Mouse (Mus musculus) CH12.LX (cell line): ENCODE results near the gene Crnkl1.

ENCODE experiments used
- CHD2 ChIP-seq: IDR thresholded peaks from 2 replicates; pipeline ENCODE4 v1.6.1; 2011; ENCODE audit warnings: low read length, improper control_type of control experiment
- CTCF ChIP-seq, 2 experiments: IDR thresholded peaks in 1 of 2; conservative IDR thresholded peaks in 1 of 2; 2 replicates each; pipeline ENCODE4 v1.5.1; 2011 to 2012; ENCODE audit warnings: low read depth in 2 of 2, low read length in 2 of 2, improper control_type of control experiment in 1 of 2, inconsistent platforms in 1 of 2, mild to moderate bottlenecking in 1 of 2, moderate library complexity in 1 of 2
- EP300 ChIP-seq: IDR thresholded peaks from 2 replicates; pipeline ENCODE4 v1.6.1; 2011; ENCODE audit warnings: low read length, improper control_type of control experiment
- HCFC1 ChIP-seq: IDR thresholded peaks from 2 replicates; pipeline ENCODE4 v1.6.1; 2012; ENCODE audit warnings: low read depth, mild to moderate bottlenecking, inconsistent platforms, low read length, improper control_type of control experiment
- MAX ChIP-seq: IDR thresholded peaks from 2 replicates; pipeline ENCODE4 v1.6.1; 2011; ENCODE audit warnings: low read length, improper control_type of control experiment
- MYC ChIP-seq: IDR thresholded peaks from 2 replicates; pipeline ENCODE4 v1.6.1; 2011; ENCODE audit warnings: low read depth, mild to moderate bottlenecking, improper control_type of control experiment, low read length
- POLR2A ChIP-seq: IDR thresholded peaks from 2 replicates; pipeline ENCODE4 v1.6.1; 2011; ENCODE audit warnings: low read depth, mild to moderate bottlenecking, improper control_type of control experiment, low read length
- ZNF384 ChIP-seq: IDR thresholded peaks from 2 replicates; pipeline ENCODE4 v1.6.1; 2012; ENCODE audit warnings: low read depth, low read length, improper control_type of control experiment, inconsistent platforms

DNA sequence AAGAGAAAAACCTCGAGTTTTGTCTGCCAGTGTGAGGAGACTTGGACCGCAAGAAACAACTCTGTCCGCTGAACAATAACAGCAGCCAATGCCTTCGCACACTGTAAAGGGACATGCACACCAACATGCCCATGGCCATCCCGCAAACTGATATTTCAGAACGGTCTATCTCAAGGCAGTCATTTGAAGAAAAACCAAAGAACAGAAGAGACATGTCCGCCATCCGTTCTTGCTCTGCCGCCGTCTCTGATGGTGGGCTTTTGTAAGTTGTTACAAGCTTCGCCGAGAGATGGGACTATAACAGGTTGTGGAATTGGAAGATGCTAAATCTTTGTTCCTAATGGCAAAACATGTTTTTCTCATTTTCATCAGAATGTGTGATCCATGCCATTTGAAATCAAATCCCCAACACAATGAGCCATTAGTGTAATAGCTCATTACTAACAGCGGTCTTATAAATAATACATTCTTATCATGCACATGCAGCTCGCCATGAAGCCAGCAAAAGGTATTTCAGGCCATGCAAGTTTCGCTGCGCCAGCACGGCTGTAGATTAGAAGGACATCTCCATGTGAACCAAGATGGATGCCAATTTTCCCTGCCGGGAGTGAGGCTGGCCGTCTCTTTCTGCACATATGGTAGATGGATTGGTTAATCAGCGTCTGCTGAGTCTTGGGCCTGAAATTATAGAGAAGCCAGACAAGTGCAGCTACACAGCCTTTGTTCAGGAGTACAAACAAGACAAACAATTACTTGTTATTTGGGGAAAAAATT is 36.6 kb upstream of the Crnkl1 start:
- TF ChIP-seq CTCF (conservative IDR thresholded peaks at IDR 0.05 in 1 of 2, IDR thresholded peaks at IDR 0.05 in 1 of 2; ENCODE audit: low read depth in 2 of 2, low read length in 2 of 2), result no peak
- TF ChIP-seq CHD2, result no peak
- no peak for TF ChIP-seq POLR2A
- TF ChIP-seq ZNF384, result no peak
- TF ChIP-seq MAX, result no peak
- TF ChIP-seq MYC, result no peak
- no peak for TF ChIP-seq HCFC1
- TF ChIP-seq EP300, result no peak
